Mouse (Mus musculus) lung, adult 2 months (tissue): ENCODE measurements around the gene Sfta2. TPM values are rescaled to one million over a fixed set of nuclear protein-coding genes. Genes with fewer than 3 reads are reported as not detected.

Source experiments
- DNase-seq: peaks from one replicate; pipeline ENCODE4 v3.0.0; 2022
- H3K4me1 ChIP-seq: fragments of 200-500 bp; 2 replicates; pipeline ENCODE4 v1.6.1; 2011; ENCODE audit warnings: low read length; ENCODE audit not compliant: control insufficient read depth, insufficient read depth
- H3K4me3 ChIP-seq: fragments of 200-500 bp; replicated peaks from 2 replicates; pipeline ENCODE3; 2011; ENCODE audit warnings: low read depth, mild to moderate bottlenecking, control low read depth, low read length; ENCODE audit errors: extremely low read depth
- CTCF ChIP-seq: fragments of 200-500 bp; IDR thresholded peaks from 2 replicates; pipeline ENCODE4 v1.5.1; 2011; ENCODE audit warnings: mild to moderate bottlenecking, low read length, control low read depth; ENCODE audit not compliant: insufficient read depth
- POLR2A ChIP-seq: fragments of 200-500 bp; IDR thresholded peaks from 2 replicates; pipeline ENCODE4 v1.6.1; 2011; ENCODE audit warnings: low read depth, mild to moderate bottlenecking, control low read depth, low read length, borderline replicate concordance; ENCODE audit errors: extremely low read depth
- WGBS: fragments of 180-500 bp; shearing (Covaris S2); methylation state at CpG from one replicate; pipeline ENCODE4 v1.1.7; 2018; 5-methylcytosine and 5-hydroxymethylcytosine counted together
- polyA plus RNA-seq: library from polyadenylated mRNA; depleted of rRNA; stranded (reverse); fragments of >200 nt; gene quantifications from 2 replicates; pipeline ENCODE4 v1.2.3, GENCODE M21; 2012

The Sfta2 gene
- polyA plus RNA-seq, 1 experiment = 257 TPM

- H3K4me3 ChIP-seq = peak within 1 kb of the TSS; percentile 94
- no peak for TF ChIP-seq CTCF
- TF ChIP-seq POLR2A = peak; percentile 84; the same call in 1 of the 2 replicates
- peak; percentile 97 for DNase-seq
- WGBS = under 1% methylated on average over 61 of the region's 61 CpGs
- peaks cover 3% of the 10 kb centered on the region for H3K4me1 ChIP-seq
Measured at GRCm38 (mm10) chr17:35667334-35668065, 66.2 kb downstream of the Sfta2 start, which contains the start of gene Vars2. Vars2 (minus strand) TSS chr17:35667592.

- no peak for DNase-seq
- TF ChIP-seq POLR2A (no peak), CTCF (no peak)
- H3K4me3 ChIP-seq = no peak overlapping the region
- whole genome bisulfite sequencing = 91% methylated on average over 9 of the region's 9 CpGs
- peaks cover 5% of the 10 kb centered on the region for H3K4me1 ChIP-seq
Measured at GRCm38 (mm10) chr17:35669731-35670130, 68.4 kb downstream of the Sfta2 start.

- Histone ChIP-seq H3K4me3 (no peak overlapping the region), H3K4me1 (peaks cover 5% of the 10 kb centered on the region)
- DNase-seq = no peak
- no peak for TF ChIP-seq CTCF
- no peak for TF ChIP-seq POLR2A
- WGBS = 78% methylated on average over 6 of the region's 6 CpGs
Measured at GRCm38 (mm10) chr17:35671846-35672245, 70.5 kb downstream of the Sfta2 start.

- H3K4me3 ChIP-seq = no peak overlapping the region
- 81% methylated on average over 6 of the region's 6 CpGs for WGBS
- no peak for DNase-seq
- TF ChIP-seq CTCF (no peak), POLR2A (no peak)
- peaks cover 5% of the 10 kb centered on the region; the same call in 1 of the 2 replicates for H3K4me1 ChIP-seq
Measured at GRCm38 (mm10) chr17:35672527-35672926, 71.2 kb downstream of the Sfta2 start.

- TF ChIP-seq POLR2A (no peak), CTCF (no peak)
- Histone ChIP-seq H3K4me3 (peak within 1 kb of the TSS; percentile 92), H3K4me1 (0 out of 2 replicates have a peak, but pooled peaks cover 2% of the 10 kb centered on the region)
- under 1% methylated on average over 23 of the region's 23 CpGs for WGBS
- peak; percentile 77 for DNase-seq
Measured at GRCm38 (mm10) chr17:35673416-35674035, 72.2 kb downstream of the Sfta2 start, which contains the start of gene Gtf2h4. Gtf2h4 (minus strand) TSS chr17:35673739.

- Histone ChIP-seq H3K4me1 (no peaks in the 10 kb centered on the region), H3K4me3 (no peak overlapping the region)
- TF ChIP-seq POLR2A (no peak), CTCF (no peak)
- DNase-seq = no peak
- WGBS = 36% methylated on average over 6 of the region's 6 CpGs
Measured at GRCm38 (mm10) chr17:35680591-35680990, 79.2 kb downstream of the Sfta2 start.

- Histone ChIP-seq H3K4me3 (no peak overlapping the region), H3K4me1 (no peaks in the 10 kb centered on the region)
- TF ChIP-seq POLR2A (no peak), CTCF (no peak)
- no peak for DNase-seq
- 75% methylated on average over 13 of the region's 13 CpGs for WGBS
Measured at GRCm38 (mm10) chr17:35681986-35682385, 80.6 kb downstream of the Sfta2 start.

GRCm38 (mm10) chr17:35685061-35685460, 83.7 kb downstream of the Sfta2 start:
- TF ChIP-seq CTCF (no peak), POLR2A (no peak)
- no peaks in the 10 kb centered on the region for H3K4me1 ChIP-seq
- 65% methylated on average over 9 of the region's 9 CpGs for WGBS
- no peak for DNase-seq
- H3K4me3 ChIP-seq = no peak overlapping the region

GRCm38 (mm10) chr17:35688347-35689175, 87.2 kb downstream of the Sfta2 start:
- no peaks in the 10 kb centered on the region for H3K4me1 ChIP-seq
- DNase-seq = no peak
- TF ChIP-seq CTCF (no peak), POLR2A (no peak)
- H3K4me3 ChIP-seq = no peak overlapping the region
- WGBS = 78% methylated on average over 25 of the region's 25 CpGs
